Mouse (Mus musculus) common myeloid progenitor, adult 5-6 weeks (primary cell): ENCODE results near the gene Mxd3. TPM values are rescaled to one million over a fixed set of nuclear protein-coding genes. Genes with fewer than 3 reads are reported as not detected.

Source experiments
- ATAC-seq: replicated peaks from 2 replicates; pipeline ENCODE4 v1.8.0; 2016; ENCODE audit warnings: low read depth, mild to moderate bottlenecking, moderate TSS enrichment, inconsistent platforms; ENCODE audit not compliant: poor library complexity, severe bottlenecking
- total RNA-seq: library from RNA; stranded (forward); fragments of 200-1000, 187-1606 nt; gene quantifications from 2 replicates; pipeline ENCODE4 v1.2.3, GENCODE M21; 2017

Mxd3 gene
- 6.2 and 9.0 TPM in 2 replicates for total RNA-seq

DNA sequence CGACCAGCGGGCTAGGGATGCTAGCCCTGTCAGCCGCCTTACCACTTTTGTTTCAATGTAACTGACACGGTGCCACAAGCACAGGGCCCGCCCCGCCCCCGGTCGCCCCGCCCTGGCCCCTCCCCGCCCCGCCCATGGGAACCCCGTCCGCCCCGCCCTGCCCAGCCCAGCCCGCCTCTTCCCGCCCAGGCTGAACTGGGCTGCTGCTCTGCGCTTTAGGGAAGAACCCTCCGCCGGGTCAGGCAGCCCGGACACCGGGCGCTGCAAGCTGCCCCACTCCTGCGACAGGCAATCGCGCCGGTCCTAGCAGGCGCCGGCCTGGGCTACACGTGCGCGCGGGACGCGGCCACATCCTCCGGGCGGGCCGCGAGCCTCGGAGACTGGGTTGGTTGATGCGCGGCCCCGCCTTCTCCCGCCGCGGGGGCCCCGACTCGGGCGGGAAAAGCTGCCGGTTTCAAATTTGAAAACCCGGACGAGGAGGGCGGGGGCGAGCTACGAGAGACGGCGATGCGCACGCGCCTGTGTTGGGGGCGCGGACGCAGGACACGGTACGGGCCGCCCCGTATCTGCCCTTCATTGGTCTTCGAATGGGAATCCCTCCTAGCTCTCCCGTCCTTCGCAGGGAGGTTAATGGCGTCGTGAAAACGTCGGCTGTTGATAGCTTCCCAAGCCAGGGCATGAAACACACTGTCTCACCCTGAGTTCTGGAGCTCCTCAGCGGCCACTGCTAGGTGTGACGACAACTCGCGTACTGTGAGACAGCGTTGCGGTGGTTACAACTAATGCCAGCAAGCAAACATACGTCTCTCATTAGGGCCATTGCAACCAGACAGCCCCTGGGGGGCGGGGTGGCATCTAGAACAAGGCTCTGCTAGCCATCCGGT is at the start of gene Mxd3:
Gene Mxd3 (minus strand): TSS at position 141 of the 884 bp plus-strand sequence.
- peak; percentile 60 for ATAC-seq

DNA sequence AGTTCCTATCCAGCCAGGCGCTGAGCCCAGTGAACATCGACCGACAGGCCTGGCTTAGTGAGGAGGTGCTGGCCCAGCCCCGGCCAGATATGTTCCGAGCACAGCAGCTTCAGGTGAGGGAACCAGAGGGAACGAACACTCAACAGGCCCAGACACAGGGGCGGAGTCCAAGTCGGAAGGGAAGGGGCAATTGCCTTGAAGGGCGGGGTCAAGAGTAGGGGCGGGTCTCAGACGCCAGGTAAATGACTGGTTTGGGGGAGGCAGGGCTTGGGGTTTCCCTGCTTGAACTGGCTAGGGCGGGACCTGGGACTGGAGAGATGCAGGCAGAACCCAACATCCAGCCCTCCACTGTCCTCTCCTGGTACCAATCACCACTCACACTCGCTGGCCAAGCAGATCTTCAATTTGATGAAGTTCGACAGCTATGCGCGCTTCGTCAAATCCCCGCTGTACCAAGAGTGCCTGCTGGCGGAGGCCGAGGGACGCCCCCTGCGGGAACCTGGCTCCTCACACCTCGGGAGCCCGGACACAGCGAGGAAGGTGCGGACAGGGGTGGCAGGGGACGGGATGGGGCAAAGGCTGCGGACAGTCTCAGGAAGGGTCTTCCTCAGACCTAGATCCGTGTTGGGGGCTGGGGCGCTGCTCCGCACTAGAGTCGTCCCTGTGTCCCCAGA is 49.4 kb upstream of the Mxd3 start:
- no peak for ATAC-seq

DNA sequence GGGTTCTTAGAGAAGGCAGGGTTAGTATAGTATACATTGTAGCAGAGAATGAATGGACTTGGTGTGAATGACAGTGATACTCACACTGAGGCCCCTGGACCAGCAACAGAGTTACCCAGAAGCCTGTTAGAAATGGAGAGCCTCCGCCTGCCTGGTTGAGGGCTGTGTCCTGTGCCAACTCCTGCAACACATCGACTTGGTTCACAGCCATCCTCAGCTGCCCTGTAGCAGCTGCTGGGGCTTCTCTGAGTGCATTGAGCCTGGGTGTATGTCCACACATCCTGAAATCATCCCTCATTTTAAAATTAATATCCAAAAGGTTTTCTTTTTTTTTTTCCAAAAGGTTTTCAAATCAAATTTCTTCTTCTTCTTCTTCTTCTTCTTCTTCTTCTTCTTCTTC is 46.3 kb upstream of the Mxd3 start:
- no peak for ATAC-seq

DNA sequence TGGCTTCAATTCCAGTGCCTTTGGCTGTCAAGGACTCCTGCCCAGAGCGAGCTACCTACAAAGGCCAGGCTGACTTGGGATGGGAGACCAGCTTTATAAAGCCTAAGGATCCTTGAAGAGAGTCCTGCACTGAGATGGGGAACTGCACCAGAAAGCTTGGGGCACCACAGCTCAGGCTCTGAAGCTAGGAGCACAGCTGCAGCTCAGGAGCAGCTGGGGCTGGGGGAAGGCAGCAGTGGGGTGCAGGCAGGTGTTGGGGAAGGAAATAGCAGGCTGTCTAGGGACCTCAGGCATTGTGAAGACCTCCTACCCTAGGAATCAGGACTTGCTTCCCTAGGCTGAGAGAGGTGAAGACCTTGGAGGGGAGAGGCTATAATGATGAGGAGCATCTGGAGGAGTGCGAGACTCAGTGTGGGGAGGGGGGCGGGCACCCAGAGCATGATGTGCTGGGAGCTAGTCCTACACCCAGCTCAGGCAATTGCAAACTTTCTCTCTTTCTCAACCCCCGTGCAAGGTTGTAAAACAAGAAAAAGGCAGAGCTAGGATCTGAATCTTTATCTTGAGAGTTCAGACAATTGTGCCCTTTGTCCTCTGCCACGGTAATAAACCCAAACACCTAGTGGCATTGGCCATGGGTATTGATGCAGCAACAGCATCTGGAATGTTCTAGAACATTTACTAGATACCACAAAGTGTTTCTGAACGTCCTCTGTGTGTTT is 44.7 kb upstream of the Mxd3 start:
- ATAC-seq = no peak

DNA sequence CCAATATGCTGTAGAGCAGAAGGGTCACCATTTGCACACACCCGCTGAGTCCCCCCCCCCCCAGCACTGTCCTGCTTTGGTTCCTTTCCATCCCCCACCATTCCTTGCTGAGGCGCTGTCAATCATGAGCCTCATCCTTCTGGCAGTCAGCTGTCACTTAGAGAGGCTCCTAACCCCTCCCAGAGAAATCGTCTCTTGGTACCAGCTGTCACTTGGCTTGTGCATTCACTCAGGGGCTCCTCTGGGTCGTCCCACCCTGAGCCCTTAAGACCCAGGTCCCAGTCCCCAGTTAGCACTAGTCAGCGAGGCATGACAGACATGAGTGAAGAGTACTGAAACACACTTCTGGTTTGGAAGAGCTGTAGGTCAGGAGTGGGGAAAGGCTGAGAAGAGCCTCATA is 42.1 kb upstream of the Mxd3 start:
- no peak for ATAC-seq

DNA sequence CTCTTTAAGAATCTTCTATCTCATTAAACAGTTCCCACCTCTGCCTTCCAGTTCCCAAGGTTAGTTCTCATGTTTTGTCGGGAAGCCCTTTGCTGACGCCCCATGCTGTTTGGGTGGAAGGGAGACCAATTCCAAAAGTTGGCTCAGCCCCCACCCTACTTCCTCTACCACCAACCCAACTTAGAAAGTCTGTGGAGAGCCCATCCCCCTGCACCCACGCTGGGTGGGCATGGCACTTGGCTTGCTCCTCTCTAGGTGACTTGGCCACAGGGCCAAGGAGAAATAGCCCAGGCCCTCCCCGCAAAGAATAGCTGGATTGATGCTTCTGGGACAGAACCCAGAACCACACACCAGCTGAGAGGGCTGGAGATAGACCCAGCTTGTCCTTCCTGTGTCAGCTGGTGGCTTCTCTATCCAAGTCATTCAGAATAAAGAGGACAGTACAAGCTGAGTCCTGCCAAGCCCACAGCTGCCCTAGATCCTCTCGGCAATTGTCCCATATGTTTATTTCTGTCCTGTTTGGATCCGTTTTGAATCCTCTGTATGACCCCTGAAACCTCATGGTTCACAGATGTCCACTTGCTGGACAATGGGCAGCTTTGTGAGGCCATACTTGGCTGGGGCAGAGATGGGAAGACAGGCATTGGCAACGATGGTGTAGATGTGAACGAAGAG is 41.5 kb upstream of the Mxd3 start:
- ATAC-seq = no peak

DNA sequence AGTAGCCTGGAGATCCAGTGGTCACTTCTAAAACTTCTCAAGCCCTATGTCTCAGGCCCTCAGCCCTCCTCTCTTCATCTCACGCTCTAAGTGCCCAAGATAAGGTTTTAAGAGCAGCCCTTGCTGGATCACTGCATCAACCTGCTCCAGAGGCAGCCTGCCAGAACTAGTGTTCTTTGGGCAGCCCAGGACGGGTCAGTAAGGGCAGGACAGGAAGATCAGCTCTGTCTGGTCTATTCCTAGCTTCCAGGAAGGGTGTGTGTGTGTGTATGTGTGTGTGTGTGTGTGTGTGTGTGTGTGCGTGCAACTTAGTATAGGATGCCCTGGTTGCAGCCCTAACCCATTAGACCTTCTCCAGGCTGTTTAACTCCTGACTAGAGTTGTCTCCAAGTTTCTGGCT is 40.6 kb upstream of the Mxd3 start:
- ATAC-seq = 0 out of 2 replicates have a peak, but pooled peaks have one; percentile 0

DNA sequence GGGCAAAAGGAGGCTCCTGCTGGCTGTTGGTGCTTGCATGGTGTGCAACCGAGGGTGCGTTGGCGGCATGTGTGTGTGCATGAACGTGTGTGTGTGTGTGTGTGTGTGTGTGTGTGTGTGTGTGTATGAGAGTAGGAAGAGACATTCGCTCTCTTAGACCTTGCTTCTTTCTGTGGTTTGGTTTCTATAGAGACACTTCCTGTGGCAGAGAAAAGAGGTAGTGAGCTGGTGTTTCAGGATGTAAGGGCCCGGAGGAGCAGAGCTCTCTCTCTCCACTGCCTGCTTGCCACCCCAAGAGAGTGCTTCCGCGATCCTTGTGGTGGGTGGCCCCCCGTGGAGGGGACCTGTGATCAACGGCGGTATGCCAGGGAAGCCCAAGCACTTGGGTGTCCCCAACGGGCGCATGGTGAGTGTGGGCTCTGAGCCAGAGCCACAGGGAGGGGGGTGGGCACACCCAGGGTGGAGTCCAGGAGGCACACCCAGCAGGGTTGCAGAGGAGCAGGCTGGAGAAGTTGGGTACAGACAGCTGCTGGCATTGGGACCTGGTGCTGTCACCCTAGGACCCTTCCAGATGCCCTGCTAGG is 40.0 kb upstream of the Mxd3 start, which contains the start of gene Rgs14:
Gene Rgs14 (plus strand): TSS at position 202 of the 584 bp plus-strand sequence.
- ATAC-seq = peak; percentile 91

DNA sequence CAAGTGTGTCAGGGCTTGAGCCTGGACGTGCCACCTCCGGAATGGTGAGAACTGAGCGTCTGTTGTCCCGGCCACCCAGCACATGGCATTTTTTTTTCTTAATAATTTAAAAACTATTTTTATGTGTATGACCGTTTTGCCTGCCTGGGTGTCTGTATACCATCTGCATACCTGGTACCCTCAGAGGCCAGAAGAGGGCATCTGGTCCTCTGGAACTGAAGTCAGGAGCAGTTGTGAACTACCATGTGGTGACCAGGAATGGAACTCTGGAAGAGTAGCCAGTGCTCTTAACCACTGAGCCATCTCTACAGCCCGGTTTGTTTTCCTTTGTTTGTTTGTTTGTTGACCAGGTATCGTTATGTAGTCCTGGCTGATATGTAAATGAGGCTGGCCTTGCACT is 38.8 kb upstream of the Mxd3 start:
- ATAC-seq = no peak

DNA sequence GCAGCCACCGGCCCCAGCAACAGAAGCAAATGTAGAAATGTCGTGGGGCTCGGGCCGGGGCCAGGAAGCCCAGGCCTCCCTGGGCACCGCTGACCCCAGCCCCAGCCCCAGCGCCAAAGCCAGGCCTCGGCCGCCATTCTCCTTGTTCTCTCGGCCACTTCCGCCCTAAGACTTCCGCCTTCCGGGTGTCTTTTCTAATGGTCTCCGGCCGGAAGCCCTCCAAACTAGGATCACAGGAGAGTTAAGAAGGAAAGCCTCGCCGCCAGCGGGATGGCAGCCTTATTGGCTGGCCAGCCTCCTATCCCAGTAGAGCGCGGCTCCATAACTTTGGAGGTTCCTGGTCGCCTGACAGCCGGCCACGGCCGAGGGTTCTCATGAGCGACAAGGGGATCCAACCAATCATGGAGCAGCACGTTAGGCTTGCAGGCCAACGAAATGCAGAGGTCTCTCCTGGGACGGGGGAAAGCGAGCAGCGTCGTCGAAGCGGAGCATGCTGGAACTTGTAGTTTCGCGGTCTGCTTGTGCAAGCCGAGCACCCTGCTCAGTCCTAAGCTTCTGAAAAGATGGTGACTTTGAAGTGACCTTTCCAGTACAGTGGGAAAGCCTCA is 32.9 kb upstream of the Mxd3 start, which contains the start of gene Lman2:
Gene Lman2 (minus strand): TSS at position 331 of the 608 bp plus-strand sequence.
- peak; percentile 98 for ATAC-seq

DNA sequence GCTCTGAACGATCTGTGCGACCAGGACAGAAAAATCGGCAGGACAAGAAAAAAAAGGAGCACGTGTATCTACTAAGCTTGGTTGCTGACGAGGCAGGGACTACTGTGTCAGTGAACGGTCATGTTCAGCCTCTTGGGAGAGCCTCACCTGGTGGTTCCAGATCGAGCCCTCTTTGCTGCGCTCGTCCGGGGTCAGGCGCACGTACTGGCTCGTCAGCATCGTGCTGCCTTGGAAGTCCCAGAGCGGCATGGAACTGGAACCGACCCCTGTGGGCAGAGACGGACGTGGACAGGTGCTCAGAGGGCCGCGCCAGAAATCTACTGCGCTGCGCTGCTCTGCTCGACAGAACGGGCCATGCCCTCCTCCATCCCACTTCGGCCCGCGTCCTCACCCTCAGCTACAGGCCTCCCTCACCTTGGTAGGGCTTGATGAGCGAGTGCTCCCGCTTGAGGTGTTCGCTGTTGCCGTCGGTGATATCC is 32.4 kb upstream of the Mxd3 start:
- peak; percentile 15 for ATAC-seq

DNA sequence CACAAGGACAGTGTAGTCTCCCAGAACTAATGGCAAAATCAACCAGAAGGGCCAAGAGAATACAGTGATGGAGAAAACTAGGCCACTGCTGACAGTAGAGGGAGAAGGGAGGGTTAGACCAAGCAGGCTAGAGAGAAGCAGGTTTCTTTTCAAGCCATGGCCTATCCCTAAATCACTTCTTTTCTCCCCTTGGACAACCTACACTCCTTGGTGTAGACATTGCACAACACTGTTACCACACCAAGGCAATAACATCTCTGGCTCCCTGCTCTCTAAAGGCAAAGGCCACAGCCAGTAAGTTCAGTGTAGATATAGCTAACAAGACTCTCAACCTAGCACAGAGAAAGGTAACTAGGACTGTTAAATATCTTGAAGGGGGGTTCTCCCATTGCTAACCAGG is 31.5 kb upstream of the Mxd3 start:
- no peak for ATAC-seq

DNA sequence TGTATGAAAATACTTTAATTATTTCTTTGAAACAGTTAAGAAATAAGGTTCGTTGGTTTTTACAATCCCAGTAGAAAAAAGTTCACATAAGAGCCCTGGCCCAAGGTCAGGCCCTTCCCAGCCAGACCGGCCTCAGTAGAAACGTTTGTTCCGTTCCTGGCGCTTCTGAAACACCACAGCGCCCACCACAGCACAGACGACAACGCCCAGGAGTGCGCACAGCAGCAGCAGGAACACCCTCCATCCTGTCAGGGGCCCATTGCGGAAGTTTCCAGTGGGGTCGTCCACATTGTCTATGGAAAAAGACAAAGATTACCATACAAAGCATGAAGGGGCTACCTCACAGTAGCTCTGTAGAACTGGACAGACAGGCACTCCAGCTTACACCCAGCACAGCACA is 17.1 kb upstream of the Mxd3 start:
- ATAC-seq = no peak

DNA sequence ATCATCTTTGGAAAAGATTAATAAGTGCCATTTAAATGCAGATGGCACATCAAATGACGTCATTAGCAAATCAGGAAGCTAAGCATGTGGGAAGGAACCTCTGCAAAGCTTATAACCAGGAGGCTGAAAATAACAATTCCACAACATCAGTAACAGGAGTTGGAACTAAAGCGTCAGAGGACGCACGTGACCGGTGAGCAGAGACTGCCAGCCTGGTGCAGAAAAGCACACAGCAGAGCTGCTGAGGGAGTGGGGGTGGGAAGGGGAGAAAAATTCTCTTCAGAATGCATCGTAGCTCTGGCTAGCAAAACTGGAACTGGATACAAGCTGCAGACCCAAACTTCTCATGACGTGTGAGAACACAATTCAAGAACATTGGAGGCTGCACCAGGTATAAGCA is 14.7 kb upstream of the Mxd3 start:
- ATAC-seq = no peak

DNA sequence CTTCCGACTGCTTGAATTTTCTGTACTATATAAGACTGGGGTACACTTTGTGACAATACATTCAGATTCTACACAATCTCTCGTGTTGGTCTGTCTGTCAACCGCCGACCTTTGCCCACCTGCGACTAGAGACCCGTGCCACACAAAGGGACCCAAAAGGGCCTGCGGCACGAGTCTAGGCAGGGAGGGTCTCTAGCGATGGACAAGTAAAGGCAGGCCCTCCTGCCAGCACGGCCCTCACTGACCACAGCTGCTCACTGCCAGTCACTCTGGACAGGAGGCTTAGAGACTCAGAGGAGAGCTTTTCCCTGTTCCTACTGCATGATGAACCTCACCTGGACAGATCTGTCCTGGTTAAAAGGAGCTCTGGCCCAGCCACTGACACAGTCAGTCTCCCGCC is 12.8 kb upstream of the Mxd3 start:
- ATAC-seq = no peak

DNA sequence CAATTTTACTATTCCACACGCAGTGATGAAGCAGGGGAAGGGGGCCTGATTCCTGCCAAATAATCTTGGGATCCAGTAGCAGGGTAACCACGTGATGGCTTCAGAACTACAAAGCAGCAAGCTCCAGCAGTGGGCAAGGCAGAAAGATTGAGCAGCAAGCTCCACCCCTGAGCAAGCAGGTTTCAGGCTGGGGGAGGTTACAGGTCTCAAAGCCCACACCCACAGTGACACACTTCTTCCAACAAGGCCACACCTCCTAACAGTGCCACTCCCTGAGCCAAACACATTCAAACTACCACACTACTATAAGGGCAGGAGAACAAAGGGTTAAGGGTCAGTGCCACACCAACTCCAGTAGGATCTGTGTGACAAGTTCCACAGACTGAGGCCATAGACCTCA is 9.6 kb upstream of the Mxd3 start:
- ATAC-seq = no peak

DNA sequence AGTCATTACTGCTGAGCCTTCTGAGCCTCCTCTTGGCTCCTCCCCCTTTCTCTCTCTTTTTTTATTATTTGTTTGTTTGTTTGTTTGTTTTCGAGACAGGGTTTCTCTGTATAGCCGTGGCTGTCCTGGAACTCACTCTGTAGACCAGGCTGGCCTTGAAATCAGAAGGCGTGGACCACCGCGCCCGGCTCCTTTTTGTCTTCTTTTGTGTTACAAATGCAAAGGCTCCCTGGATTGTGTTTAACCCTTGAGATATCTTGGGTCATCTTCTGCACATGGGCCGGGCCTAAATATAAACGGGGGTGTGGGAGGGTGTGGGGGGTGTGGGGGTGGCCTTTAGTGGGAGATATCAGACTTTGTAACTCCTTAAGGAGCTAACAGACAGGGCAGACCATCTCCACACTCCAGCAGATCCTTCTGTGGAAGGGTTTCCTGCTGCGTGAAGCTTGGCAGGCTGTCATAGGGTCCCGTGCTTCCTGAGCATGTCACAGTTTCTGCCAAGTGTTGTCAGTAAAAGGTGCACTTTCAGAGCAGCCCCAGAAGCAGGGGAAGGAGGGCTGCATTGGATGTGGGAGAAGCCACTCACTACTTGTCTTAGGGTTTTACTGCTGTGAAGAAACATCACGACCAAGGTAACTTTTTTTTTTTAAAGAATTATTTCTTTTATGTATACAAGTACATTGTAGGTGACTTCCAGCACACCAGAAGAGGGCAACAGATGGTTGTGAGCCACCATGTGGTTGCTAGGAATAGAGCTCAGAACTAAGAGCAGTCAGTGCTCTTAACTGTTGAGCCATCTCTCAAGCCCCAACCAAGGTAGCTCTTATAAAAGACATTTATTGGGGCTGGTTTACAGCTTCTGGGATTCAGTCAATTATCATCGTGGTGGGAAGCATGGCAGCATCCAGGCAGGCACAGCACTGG is 8.8 kb upstream of the Mxd3 start:
- no peak for ATAC-seq

DNA sequence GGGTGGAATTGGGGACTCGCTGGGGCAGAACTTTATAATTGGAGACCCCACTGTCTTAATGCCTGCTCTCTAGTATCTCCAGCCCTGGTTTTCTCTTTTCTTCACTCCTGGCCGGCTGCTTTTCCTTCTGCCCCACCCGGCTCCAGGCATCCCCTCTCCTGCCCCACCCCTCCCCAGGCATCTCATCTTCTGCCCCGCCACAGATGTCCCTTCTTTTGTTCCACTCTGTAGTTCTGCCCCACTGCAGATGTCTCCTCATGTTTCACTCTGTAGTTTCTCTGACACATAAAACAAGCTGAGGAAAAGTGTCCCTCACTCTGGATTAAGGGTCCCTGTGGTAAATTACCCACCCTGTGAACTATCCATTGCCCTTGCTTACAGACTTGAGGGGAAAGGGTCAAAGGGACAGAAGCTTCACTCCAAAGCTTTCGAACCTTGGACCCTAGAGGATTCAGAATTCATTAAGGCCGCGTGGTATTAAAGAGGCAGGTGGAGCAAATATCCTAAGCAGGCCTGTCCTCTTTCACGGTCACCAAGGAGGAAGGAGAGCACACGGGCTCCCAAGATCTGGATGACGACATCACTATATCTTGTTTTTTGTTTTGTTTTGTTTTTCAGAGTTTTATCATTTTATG is 7.8 kb upstream of the Mxd3 start:
- no peak for ATAC-seq
